Mouse (Mus musculus): ENCODE data around the gene Xpc.
"Not testable (repeated sequence)": the region's sequence is repeated elsewhere in the genome, so short reads cannot be mapped to it uniquely, and the experiment has no call there.

Gene Xpc

DNA sequence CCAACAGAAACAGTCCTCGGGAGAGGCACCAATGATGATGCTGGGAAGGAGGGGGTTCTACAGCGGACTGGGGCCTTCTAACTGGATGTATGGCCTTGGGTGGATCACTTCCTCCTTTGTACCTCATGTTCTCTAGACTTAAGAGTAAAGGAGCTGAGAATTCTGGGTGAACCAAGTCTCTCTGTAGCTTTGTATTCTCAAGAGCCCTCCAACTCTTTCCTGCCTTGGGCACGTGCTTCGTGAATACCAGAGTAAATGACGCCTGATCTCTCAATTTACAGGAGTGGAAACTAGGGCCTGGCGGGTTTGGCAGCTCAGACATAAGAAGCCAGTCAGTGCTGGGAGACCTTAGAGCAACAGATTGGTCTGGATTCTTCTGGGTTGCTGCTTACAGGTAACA, 43.4 kb downstream of the Xpc start:
- DNase-seq (ENCODE audit: low spot score): no peak

DNA sequence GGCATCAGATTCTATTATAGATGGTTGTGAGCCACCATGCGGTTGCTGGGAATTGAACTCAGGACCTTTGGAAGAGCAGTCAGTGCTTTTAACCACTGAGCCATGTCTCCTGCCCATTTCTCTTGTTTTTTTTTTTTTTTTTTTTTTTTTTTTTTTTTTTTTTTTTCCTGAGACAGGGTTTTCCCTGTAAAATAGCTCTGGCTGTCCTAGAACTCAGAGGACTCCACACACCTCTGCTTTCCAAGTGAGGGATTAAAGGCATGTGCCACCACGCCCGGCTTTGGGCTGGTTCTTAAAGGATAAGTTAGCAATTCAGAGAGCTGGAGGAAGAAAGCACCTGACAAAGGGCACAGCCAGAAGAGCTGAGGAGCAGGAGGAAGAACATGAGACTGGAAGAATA, 44.3 kb downstream of the Xpc start:
- DNase-seq (ENCODE audit: low spot score): not testable (repeated sequence)

DNA sequence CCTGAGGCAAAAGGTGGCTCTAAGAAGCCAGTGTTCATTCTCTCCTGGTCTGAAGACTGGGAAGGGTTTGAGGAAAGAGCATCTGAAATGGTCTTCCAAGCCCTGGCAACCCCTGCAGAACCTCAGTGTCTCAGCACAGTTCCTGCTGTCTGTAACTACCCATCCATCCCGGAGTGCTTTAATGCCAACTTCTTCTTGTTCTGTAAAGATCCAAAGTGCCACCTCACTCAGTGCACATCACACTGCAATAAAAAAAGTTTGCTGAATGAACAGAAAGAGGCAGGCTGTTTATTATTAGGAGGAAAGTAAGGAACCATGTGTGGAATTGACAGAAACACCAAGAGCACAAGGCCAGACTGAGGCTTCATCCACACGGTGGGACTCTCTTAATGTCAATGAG, 45.0 kb downstream of the Xpc start:
- no peak for DNase-seq (ENCODE audit: low spot score)

GRCm38 (mm10) chr6:91467106-91467505, 48.6 kb downstream of the Xpc start:
- DNase-seq (ENCODE audit: low spot score): no peak

GRCm38 (mm10) chr6:91465756-91466155, 49.9 kb downstream of the Xpc start:
- no peak for DNase-seq (ENCODE audit: low spot score)

- no peak for DNase-seq (ENCODE audit: low spot score)
Measured at GRCm38 (mm10) chr6:91459471-91459870, 56.2 kb downstream of the Xpc start.

GRCm38 (mm10) chr6:91454546-91454945, 61.1 kb downstream of the Xpc start:
- no peak for DNase-seq (ENCODE audit: low spot score)

GRCm38 (mm10) chr6:91452056-91452455, 63.6 kb downstream of the Xpc start:
- no peak for DNase-seq (ENCODE audit: low spot score)

- DNase-seq (ENCODE audit: low spot score): no peak
Measured at GRCm38 (mm10) chr6:91449472-91450225, 66.0 kb downstream of the Xpc start.

GRCm38 (mm10) chr6:91445316-91445715, 70.4 kb downstream of the Xpc start:
- no peak for DNase-seq (ENCODE audit: low spot score)

DNA sequence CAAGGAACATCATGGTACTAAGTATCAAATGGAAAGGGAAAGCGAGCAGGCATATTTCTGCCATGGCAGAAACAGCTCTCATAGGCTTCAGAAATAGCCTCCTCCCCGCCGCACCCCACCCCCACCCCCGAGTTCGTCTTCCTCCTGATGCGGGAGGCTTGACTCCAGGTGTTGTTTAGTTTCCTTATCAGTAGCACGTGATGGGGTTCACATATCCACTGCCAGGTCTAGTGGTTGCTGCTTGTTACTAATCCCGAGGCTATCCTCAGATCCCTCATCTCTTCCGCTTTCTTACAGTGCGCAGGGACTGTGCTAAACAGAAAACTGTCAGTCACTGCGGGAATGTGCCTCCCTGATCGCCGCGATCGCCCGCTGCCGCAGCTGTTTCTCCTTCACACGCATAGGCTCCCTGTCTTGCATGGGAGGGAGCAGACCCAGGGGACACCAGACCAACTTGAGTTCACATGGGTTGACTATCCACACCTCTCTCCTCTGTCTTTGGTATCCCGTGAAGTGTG, 74.5 kb downstream of the Xpc start:
- DNase-seq (ENCODE audit: low spot score): no peak

- peak; percentile 96 for DNase-seq (ENCODE audit: low spot score)
Measured at GRCm38 (mm10) chr6:91440474-91441144, 75.1 kb downstream of the Xpc start.
